Mouse (Mus musculus) intestine, embryonic 15.5 days (tissue): ENCODE results near the gene Casz1. TPM values are rescaled to one million over a fixed set of nuclear protein-coding genes. Genes with fewer than 3 reads are reported as not detected.

ENCODE experiments used
- ATAC-seq: fragments of 200-750 bp; cut with Nextera tagmentation; 2 replicates; pipeline ENCODE4 v1.8.0; 2017; ENCODE audit warnings: moderate TSS enrichment, moderate library complexity
- H3K27ac ChIP-seq: fragments of 300-500 bp; sonication (generic); 2 replicates; pipeline ENCODE4 v1.5.1; 2015; ENCODE audit warnings: mild to moderate bottlenecking, inconsistent platforms
- H3K27me3 ChIP-seq: fragments of 300-500 bp; sonication (generic); replicated peaks from 2 replicates; pipeline ENCODE4 v1.6.1; 2015; ENCODE audit warnings: inconsistent platforms
- H3K36me3 ChIP-seq: fragments of 300-500 bp; sonication (generic); 2 replicates; pipeline ENCODE4 v1.6.1; 2015; ENCODE audit warnings: inconsistent platforms
- H3K4me1 ChIP-seq: fragments of 300-500 bp; sonication (generic); replicated peaks from 2 replicates; pipeline ENCODE4 v1.6.1; 2015; ENCODE audit warnings: inconsistent platforms
- H3K4me2 ChIP-seq: fragments of 300-500 bp; sonication (generic); replicated peaks from 2 replicates; pipeline ENCODE4 v1.6.1; 2015; ENCODE audit warnings: mild to moderate bottlenecking, inconsistent platforms
- H3K4me3 ChIP-seq: fragments of 300-500 bp; sonication (generic); replicated peaks from 2 replicates; pipeline ENCODE4 v1.5.1; 2015; ENCODE audit warnings: inconsistent platforms
- H3K9ac ChIP-seq: fragments of 300-500 bp; sonication (generic); 2 replicates; pipeline ENCODE4 v1.6.1; 2015; ENCODE audit warnings: inconsistent platforms
- H3K9me3 ChIP-seq: fragments of 300-500 bp; sonication (generic); 2 replicates; pipeline ENCODE4 v1.6.1; 2016; ENCODE audit warnings: inconsistent platforms
- WGBS: fragments of 180-500 bp; shearing (Covaris S2); methylation state at CpG from one replicate; pipeline ENCODE4 v1.1.7; 2015; 5-methylcytosine and 5-hydroxymethylcytosine counted together
- polyA plus RNA-seq: library from polyadenylated mRNA; unstranded; fragments of >200 nt; fragmentation: Nextera tagmentation; extraction: Ambion mirVana; gene quantifications from 2 replicates; pipeline ENCODE4 v1.2.1, GENCODE M21; 2015

Gene Casz1
- polyA plus RNA-seq, 1 experiment from 2014 or later: 4.4 TPM

GRCm38 (mm10) chr4:148885401-148885800, 81.2 kb downstream of the Casz1 start:
- Histone ChIP-seq H3K27me3 (peaks cover 10% of the 10 kb centered on the region), H3K36me3 (no peaks in the 10 kb centered on the region), H3K9ac (no peak overlapping the region), H3K4me1 (peaks cover 13% of the 10 kb centered on the region), H3K4me2 (peak overlapping the region; percentile 38), H3K4me3 (no peak overlapping the region), H3K9me3 (no peaks in the 10 kb centered on the region), H3K27ac (0 out of 2 replicates have a peak overlapping the region, but pooled peaks have one; percentile 64)
- ATAC-seq: peak; percentile 18; the same call in 1 of the 2 replicates
- 32% methylated on average over 10 of the region's 10 CpGs for WGBS

- 0 out of 2 replicates have a peak overlapping the region, but pooled peaks have one; percentile 64 for H3K27ac ChIP-seq
Observed at GRCm38 (mm10) chr4:148885921-148886540, 81.8 kb downstream of the Casz1 start.

GRCm38 (mm10) chr4:148888229-148888628, 84.0 kb downstream of the Casz1 start:
- H3K27ac ChIP-seq: no peak overlapping the region

More at GRCm38 (mm10) chr4:148885921-148886540, 81.8 kb downstream of the Casz1 start:
- H3K9me3 ChIP-seq: no peaks in the 10 kb centered on the region
- peaks cover 13% of the 10 kb centered on the region for H3K4me1 ChIP-seq
- H3K4me2 ChIP-seq: no peak overlapping the region
- ATAC-seq: no peak
- peaks cover 16% of the 10 kb centered on the region for H3K27me3 ChIP-seq
- no peaks in the 10 kb centered on the region for H3K36me3 ChIP-seq
- 58% methylated on average over 9 of the region's 9 CpGs for WGBS
- H3K9ac ChIP-seq: no peak overlapping the region
- H3K4me3 ChIP-seq: no peak overlapping the region

DNA sequence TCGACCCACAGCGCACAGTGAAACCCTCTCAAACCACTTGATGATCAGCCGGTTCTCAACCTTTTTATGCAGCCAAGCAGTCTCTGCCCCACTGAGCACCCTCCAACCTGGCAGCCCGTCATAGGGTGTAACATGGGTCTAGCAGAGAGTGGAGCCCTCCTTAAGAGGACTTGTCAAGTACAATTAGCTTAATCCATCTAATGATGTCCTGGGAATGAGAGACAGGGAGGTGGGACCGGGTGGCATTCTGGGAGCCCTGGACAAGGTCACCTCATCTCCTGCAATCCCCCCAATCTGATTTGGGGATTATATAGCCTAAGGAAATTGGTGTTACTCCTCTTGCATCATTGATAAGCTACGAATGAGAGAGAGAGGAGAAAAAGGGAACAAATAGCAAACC, 84.8 kb downstream of the Casz1 start:
- Histone ChIP-seq H3K27ac (no peak overlapping the region), H3K9me3 (no peaks in the 10 kb centered on the region), H3K4me1 (peaks cover 12% of the 10 kb centered on the region), H3K4me2 (no peak overlapping the region), H3K4me3 (no peak overlapping the region), H3K9ac (no peak overlapping the region), H3K36me3 (no peaks in the 10 kb centered on the region), H3K27me3 (peaks cover 22% of the 10 kb centered on the region)
- no peak for ATAC-seq
- WGBS: 80% methylated on average over 6 of the region's 6 CpGs

More at GRCm38 (mm10) chr4:148888229-148888628, 84.0 kb downstream of the Casz1 start:
- H3K4me2 ChIP-seq: no peak overlapping the region
- 68% methylated on average over 8 of the region's 8 CpGs for WGBS
- H3K4me3 ChIP-seq: no peak overlapping the region
- H3K27me3 ChIP-seq: peaks cover 22% of the 10 kb centered on the region
- H3K36me3 ChIP-seq: no peaks in the 10 kb centered on the region
- no peaks in the 10 kb centered on the region for H3K9me3 ChIP-seq
- no peak overlapping the region for H3K9ac ChIP-seq
- no peak for ATAC-seq
- peaks cover 12% of the 10 kb centered on the region for H3K4me1 ChIP-seq

- no peaks in the 10 kb centered on the region for H3K9me3 ChIP-seq
- peaks cover 10% of the 10 kb centered on the region for H3K4me1 ChIP-seq
- ATAC-seq: no peak
- H3K27me3 ChIP-seq: peaks cover 22% of the 10 kb centered on the region
- H3K36me3 ChIP-seq: no peaks in the 10 kb centered on the region
- no peak overlapping the region for H3K27ac ChIP-seq
- H3K9ac ChIP-seq: no peak overlapping the region
- H3K4me3 ChIP-seq: peak overlapping the region; percentile 32
- 71% methylated on average over 8 of the region's 8 CpGs for WGBS
- peak overlapping the region; percentile 79; the same call in 1 of the 2 replicates for H3K4me2 ChIP-seq
Observed at GRCm38 (mm10) chr4:148890442-148890841, 86.2 kb downstream of the Casz1 start.

GRCm38 (mm10) chr4:148890892-148891838, 86.9 kb downstream of the Casz1 start:
- H3K4me3 ChIP-seq: peak overlapping the region; percentile 32
- H3K9ac ChIP-seq: peak overlapping the region; percentile 44
- no peaks in the 10 kb centered on the region for H3K36me3 ChIP-seq
- no peak overlapping the region for H3K27ac ChIP-seq
- H3K4me1 ChIP-seq: peaks cover 8% of the 10 kb centered on the region
- H3K27me3 ChIP-seq: peaks cover 22% of the 10 kb centered on the region
- WGBS: 9% methylated on average over 52 of the region's 52 CpGs
- H3K4me2 ChIP-seq: peak overlapping the region; percentile 79
- peak; percentile 73 for ATAC-seq
- no peaks in the 10 kb centered on the region for H3K9me3 ChIP-seq

- no peak overlapping the region for H3K27ac ChIP-seq
- no peak overlapping the region for H3K4me2 ChIP-seq
- WGBS: 68% methylated on average over 6 of the region's 6 CpGs
- peaks cover 7% of the 10 kb centered on the region for H3K4me1 ChIP-seq
- no peak for ATAC-seq
- no peak overlapping the region for H3K9ac ChIP-seq
- no peaks in the 10 kb centered on the region for H3K36me3 ChIP-seq
- H3K27me3 ChIP-seq: peaks cover 5% of the 10 kb centered on the region; the same call in 1 of the 2 replicates
- H3K4me3 ChIP-seq: no peak overlapping the region
- no peaks in the 10 kb centered on the region for H3K9me3 ChIP-seq
Observed at GRCm38 (mm10) chr4:148896125-148896524, 91.9 kb downstream of the Casz1 start.

DNA sequence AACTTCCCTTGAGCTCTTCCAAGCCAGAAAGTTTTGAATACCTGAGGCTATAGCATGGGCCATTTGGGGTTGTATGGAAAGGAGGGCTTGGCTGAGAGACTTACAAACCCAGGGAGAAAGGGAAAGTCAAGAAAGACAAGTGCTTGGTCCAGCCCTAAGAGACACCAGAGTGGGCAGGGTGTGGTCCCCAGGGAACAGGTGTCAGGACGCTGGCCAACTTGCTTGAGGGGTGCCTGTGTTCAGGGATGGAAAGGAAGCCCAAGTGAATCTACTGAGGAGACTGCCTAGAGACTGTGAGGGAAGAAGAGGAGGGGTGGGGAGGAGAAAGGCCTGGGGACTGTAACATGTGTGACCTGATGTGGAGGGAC, 95.7 kb downstream of the Casz1 start:
- 0 out of 2 replicates have a peak, but pooled peaks have one; percentile 0 for ATAC-seq
- H3K36me3 ChIP-seq: no peaks in the 10 kb centered on the region
- peak overlapping the region; percentile 76 for H3K27ac ChIP-seq
- H3K4me2 ChIP-seq: peak overlapping the region; percentile 98
- H3K9ac ChIP-seq: peak overlapping the region; percentile 52; the same call in 1 of the 2 replicates
- H3K27me3 ChIP-seq: 0 out of 2 replicates have a peak, but pooled peaks cover 2% of the 10 kb centered on the region
- H3K9me3 ChIP-seq: no peaks in the 10 kb centered on the region
- peaks cover 26% of the 10 kb centered on the region for H3K4me1 ChIP-seq
- WGBS: 26% methylated on average over 1 of the region's 1 CpGs
- peak overlapping the region; percentile 70 for H3K4me3 ChIP-seq

GRCm38 (mm10) chr4:148900295-148901211, 96.3 kb downstream of the Casz1 start:
- Histone ChIP-seq H3K27me3 (0 out of 2 replicates have a peak, but pooled peaks cover 2% of the 10 kb centered on the region), H3K4me2 (peak overlapping the region; percentile 98)
- under 1% methylated on average over 84 of the region's 123 CpGs for WGBS

DNA sequence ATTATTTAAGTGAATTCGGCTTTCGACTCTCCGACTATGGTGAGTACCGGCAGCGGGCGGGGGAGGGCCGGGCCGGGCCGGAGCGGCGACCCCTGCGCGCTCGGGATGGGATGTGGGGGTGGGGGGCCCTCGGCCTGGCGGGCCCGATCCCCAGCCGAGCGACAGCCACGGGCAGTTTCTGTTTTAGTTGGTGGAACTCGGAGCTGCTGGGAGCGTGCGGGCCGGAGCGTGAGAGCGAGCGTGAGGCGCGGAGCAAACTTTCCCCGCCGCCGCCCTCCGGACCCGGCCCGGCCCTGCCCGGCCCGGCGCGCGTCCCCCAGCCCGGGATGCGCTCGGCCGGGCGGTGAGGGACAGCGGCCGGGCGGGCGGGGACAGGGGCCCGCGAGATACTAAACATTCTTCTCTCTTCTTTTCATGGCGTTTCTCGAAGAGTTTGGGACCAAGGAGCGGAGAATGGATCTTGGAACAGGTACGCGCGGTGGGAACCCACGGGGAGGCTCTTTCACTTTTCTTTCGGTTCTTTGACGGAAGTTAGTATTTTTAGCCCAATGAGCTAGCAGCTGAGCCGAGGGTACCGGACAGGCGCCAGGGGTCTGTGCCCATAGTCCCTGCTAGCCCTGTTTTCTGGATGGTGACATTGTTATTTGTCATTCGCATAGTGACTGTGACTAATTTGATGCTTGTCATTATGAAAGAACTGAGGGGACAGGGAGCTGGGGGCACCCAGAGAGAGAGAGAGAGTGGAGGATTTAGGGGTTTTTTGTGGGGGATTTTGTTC, 97.2 kb downstream of the Casz1 start:
- 2% methylated on average over 64 of the region's 64 CpGs for WGBS
- Histone ChIP-seq H3K4me2 (peak overlapping the region; percentile 98), H3K4me3 (peak overlapping the region; percentile 70), H3K9me3 (no peaks in the 10 kb centered on the region), H3K27ac (peak overlapping the region; percentile 44; the same call in 1 of the 2 replicates), H3K36me3 (no peaks in the 10 kb centered on the region), H3K9ac (peak overlapping the region; percentile 64), H3K4me1 (peaks cover 28% of the 10 kb centered on the region), H3K27me3 (0 out of 2 replicates have a peak, but pooled peaks cover 2% of the 10 kb centered on the region)
- peak; percentile 9; the same call in 1 of the 2 replicates for ATAC-seq

More at GRCm38 (mm10) chr4:148900295-148901211, 96.3 kb downstream of the Casz1 start:
- Histone ChIP-seq H3K4me1 (peaks cover 26% of the 10 kb centered on the region), H3K9me3 (no peaks in the 10 kb centered on the region), H3K9ac (peak overlapping the region; percentile 52), H3K36me3 (no peaks in the 10 kb centered on the region), H3K4me3 (peak overlapping the region; percentile 70), H3K27ac (peak overlapping the region; percentile 76)
- ATAC-seq: peak; percentile 81
